Mouse (Mus musculus) liver, embryonic 16.5 days (tissue): ENCODE measurements around the gene Mettl1. TPM values are rescaled to one million over a fixed set of nuclear protein-coding genes. Genes with fewer than 3 reads are reported as not detected.

Experiments
- ATAC-seq: fragments of 200-750 bp; cut with Nextera tagmentation; 2 replicates; pipeline ENCODE4 v1.8.0; 2017; ENCODE audit warnings: low read depth, mild to moderate bottlenecking, moderate number of reproducible peaks, moderate library complexity
- H3K27ac ChIP-seq: fragments of 300-500 bp; sonication (generic); 2 replicates; pipeline ENCODE4 v1.5.1; 2014; ENCODE audit warnings: mild to moderate bottlenecking, low read length
- H3K27me3 ChIP-seq: fragments of 300-500 bp; sonication (generic); 2 replicates; pipeline ENCODE4 v1.6.1; 2014; ENCODE audit warnings: low read depth, low read length, mixed read lengths; ENCODE audit not compliant: control insufficient read depth, insufficient read depth
- H3K36me3 ChIP-seq: fragments of 300-500 bp; sonication (generic); 2 replicates; pipeline ENCODE4 v1.6.1; 2014; ENCODE audit warnings: mild to moderate bottlenecking; ENCODE audit not compliant: control insufficient read depth, insufficient read depth
- H3K4me1 ChIP-seq: fragments of 300-500 bp; sonication (generic); 2 replicates; pipeline ENCODE4 v1.6.1; 2014; ENCODE audit warnings: low read depth, low read length, mixed read lengths; ENCODE audit not compliant: control insufficient read depth
- H3K4me2 ChIP-seq: fragments of 300-500 bp; sonication (generic); 2 replicates; pipeline ENCODE4 v1.6.1; 2014; ENCODE audit warnings: low read depth, low read length, mixed read lengths
- H3K4me3 ChIP-seq: fragments of 300-500 bp; sonication (generic); 2 replicates; pipeline ENCODE4 v1.5.1; 2014; ENCODE audit warnings: low read depth, mild to moderate bottlenecking, low read length
- H3K9ac ChIP-seq: fragments of 300-500 bp; sonication (generic); 2 replicates; pipeline ENCODE4 v1.6.1; 2014; ENCODE audit warnings: low read depth, low read length
- H3K9me3 ChIP-seq: fragments of 300-500 bp; sonication (generic); replicated peaks from 2 replicates; pipeline ENCODE4 v1.6.1; 2016; ENCODE audit warnings: low read length; ENCODE audit not compliant: control insufficient read depth
- WGBS: fragments of 180-500 bp; shearing (Covaris S2); extraction: QIAGEN DNeasy Blood & Tissue Kit; methylation state at CpG from one replicate; pipeline ENCODE4 v1.1.7; 2014; ENCODE audit not compliant: insufficient replicate concordance; 5-methylcytosine and 5-hydroxymethylcytosine counted together
- polyA plus RNA-seq: library from polyadenylated mRNA; unstranded; fragments of >200 nt; fragmentation: Nextera tagmentation; extraction: Ambion mirVana; gene quantifications from 2 replicates; pipeline ENCODE4 v1.2.1, GENCODE M21; 2015

Mettl1 gene
- polyA plus RNA-seq, 1 experiment from 2014 or later, result 13.5 TPM

DNA sequence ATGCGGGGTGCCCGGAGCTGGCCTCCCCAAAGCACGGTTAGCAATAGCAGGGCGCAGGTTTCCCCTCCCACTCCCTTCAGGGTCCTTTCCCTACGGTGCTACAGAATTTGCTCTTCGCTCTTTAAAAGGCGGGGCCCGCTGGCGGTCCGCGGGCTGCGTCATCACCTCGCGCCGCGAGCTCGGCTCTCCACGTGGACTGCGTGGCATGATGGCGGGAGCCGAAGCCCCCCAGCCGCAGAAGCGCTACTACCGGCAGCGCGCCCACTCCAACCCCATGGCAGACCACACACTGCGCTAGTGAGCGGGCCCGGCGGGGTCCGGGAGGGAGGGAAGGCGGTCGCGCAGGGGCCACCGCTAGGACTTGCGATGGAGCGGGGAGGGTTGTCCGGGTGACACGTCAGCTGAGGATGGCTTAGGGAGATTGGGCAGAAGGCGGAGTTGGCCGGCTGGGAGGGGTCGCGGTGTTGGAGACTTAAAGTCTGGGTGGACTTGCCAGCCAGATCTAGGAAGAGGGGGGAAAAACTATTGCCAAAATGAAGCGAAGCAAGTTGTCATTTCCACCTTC lies 642 bp downstream of the Mettl1 start:
- Histone ChIP-seq H3K4me1 (peaks cover 17% of the 10 kb centered on the region), H3K27ac (no peak overlapping the region), H3K27me3 (peaks cover 28% of the 10 kb centered on the region), H3K4me2 (peak overlapping the region; percentile 93), H3K36me3 (no peaks in the 10 kb centered on the region), H3K9me3 (no peaks in the 10 kb centered on the region), H3K4me3 (peak overlapping the region; percentile 81), H3K9ac (peak overlapping the region; percentile 63)
- peak; percentile 82 for ATAC-seq
- WGBS, result under 1% methylated on average over 44 of the region's 44 CpGs

DNA sequence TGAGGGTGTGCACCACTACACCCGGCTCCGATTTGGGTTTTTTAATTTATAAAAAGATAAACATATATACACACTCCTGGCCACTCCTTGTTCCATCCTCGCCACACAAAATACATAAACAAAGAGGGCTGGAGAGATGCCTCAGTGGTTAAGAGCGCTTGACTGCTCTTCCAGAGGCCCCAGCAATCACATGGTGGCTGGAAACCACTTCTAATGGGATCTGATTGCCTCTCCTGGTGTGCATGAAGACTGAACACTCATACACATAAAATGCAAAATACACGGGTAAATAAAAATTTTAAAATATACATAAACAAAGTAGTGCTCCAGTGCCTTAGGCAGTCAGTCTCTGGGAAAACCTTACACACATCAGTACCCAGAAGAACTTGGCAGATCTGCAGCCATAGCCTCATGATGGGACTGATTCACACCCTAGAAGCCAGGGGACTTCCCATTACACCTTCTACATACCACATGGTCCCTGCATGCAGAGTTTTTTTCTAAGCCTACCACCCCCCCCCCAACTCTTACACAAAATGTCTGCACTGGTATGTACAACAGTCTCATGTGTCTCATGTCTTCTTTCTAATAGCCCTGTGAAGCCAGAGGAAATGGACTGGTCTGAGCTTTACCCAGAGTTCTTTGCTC lies 1.4 kb downstream of the Mettl1 start:
- Histone ChIP-seq H3K4me2 (peak overlapping the region; percentile 93), H3K9me3 (no peaks in the 10 kb centered on the region), H3K9ac (peak overlapping the region; percentile 63), H3K4me3 (peak overlapping the region; percentile 81), H3K36me3 (no peaks in the 10 kb centered on the region), H3K4me1 (peaks cover 17% of the 10 kb centered on the region), H3K27ac (peak overlapping the region; percentile 46), H3K27me3 (peaks cover 28% of the 10 kb centered on the region)
- 13% methylated on average over 5 of the region's 5 CpGs for WGBS
- no peak for ATAC-seq

GRCm38 (mm10) chr10:127043187-127043586 lies 2.0 kb downstream of the Mettl1 start:
- no peak overlapping the region for H3K27ac ChIP-seq
- H3K4me3 ChIP-seq, result no peak overlapping the region
- no peak for ATAC-seq
- H3K4me1 ChIP-seq, result peaks cover 17% of the 10 kb centered on the region
- no peaks in the 10 kb centered on the region for H3K9me3 ChIP-seq
- H3K27me3 ChIP-seq, result peaks cover 34% of the 10 kb centered on the region
- no peak overlapping the region for H3K9ac ChIP-seq
- no peaks in the 10 kb centered on the region for H3K36me3 ChIP-seq
- 68% methylated on average over 6 of the region's 6 CpGs for WGBS
- H3K4me2 ChIP-seq, result no peak overlapping the region

GRCm38 (mm10) chr10:127047954-127048353 lies 6.7 kb downstream of the Mettl1 start, which contains the start of gene Cyp27b1:
Cyp27b1 (plus strand) TSS chr10:127048250.
- Histone ChIP-seq H3K27me3 (peaks cover 51% of the 10 kb centered on the region), H3K4me1 (peaks cover under 1% of the 10 kb centered on the region), H3K36me3 (no peaks in the 10 kb centered on the region), H3K9me3 (no peaks in the 10 kb centered on the region), H3K9ac (no peak within 1 kb of the TSS), H3K4me3 (no peak within 1 kb of the TSS), H3K4me2 (peak within 1 kb of the TSS; percentile 1; the same call in 1 of the 2 replicates), H3K27ac (no peak within 1 kb of the TSS)
- WGBS, result 29% methylated on average over 5 of the region's 5 CpGs
- ATAC-seq, result no peak

DNA sequence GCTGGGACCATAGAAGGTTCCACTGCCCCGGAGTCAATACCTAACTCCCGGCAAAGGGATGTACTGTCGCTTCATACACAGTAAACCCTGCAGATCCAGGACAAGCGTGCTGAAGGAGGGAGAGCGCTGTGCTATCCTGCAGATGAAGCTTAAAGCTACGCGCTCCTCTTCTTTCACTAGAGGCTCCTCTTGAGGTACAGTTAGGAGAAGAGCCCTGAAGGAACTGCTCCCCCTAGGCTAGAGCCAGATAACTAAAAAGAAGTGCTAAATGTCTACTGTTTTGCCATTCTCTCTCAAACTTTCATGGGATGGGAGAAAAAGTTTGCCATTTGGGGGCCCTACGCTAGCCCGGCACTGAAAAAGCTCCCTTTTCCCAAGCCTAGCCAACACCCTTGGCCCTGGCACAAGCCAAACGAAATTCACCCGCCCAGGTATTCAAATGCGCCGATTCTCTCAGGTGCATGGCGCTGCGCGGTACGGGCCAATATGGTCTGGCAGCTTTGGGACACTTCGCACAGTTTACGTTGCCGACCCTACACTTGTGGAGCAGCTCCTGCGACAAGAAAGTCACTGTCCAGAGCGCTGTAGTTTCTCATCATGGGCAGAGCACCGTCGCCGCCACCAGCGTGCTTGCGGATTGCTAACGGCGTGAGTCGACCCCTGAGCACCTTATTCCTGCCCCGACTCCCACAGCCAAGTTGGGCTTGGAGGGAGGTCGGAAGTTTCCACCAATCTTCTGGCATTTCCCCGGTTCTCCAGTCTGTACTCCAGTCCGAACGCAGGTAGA lies 7.6 kb downstream of the Mettl1 start:
- Histone ChIP-seq H3K4me2 (peak overlapping the region; percentile 1; the same call in 1 of the 2 replicates), H3K27me3 (peaks cover 54% of the 10 kb centered on the region), H3K9me3 (no peaks in the 10 kb centered on the region), H3K27ac (no peak overlapping the region), H3K4me3 (no peak overlapping the region), H3K36me3 (no peaks in the 10 kb centered on the region), H3K9ac (no peak overlapping the region), H3K4me1 (no peaks in the 10 kb centered on the region)
- 5% methylated on average over 35 of the region's 35 CpGs for WGBS
- ATAC-seq, result no peak

DNA sequence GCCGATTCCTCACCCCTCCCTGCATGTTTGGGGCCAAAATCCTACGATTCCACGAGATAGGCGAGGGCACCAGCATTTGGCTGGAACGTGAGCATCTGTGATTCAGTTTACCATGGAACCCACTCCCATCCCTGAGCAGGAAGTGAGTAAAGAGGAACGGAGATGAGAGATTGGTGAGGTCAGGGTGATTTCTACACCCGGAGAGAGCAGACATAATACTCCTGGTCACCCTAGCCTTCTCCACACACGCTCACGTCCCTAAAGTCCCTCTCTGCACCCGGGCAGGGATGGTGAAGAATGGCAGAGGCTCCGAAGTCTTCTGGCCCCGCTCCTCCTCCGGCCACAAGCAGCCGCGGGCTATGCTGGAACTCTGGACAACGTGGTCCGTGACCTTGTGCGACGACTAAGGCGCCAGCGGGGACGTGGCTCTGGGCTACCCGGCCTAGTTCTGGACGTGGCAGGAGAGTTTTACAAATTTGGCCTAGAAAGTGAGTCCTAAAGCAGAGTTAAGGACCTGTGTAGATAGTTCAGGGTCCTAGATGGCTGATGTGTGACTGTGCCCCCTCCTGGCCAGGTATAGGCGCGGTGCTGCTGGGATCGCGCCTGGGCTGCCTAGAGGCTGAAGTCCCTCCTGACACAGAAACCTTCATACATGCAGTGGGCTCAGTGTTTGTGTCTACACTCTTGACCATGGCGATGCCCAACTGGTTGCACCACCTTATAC lies 8.3 kb downstream of the Mettl1 start:
- H3K9me3 ChIP-seq, result no peaks in the 10 kb centered on the region
- H3K4me3 ChIP-seq, result no peak overlapping the region
- H3K36me3 ChIP-seq, result no peaks in the 10 kb centered on the region
- 2% methylated on average over 29 of the region's 29 CpGs for WGBS
- H3K4me1 ChIP-seq, result no peaks in the 10 kb centered on the region
- no peak overlapping the region for H3K9ac ChIP-seq
- peak; percentile 37; the same call in 1 of the 2 replicates for ATAC-seq
- peaks cover 55% of the 10 kb centered on the region for H3K27me3 ChIP-seq
- no peak overlapping the region for H3K27ac ChIP-seq
- peak overlapping the region; percentile 1; the same call in 1 of the 2 replicates for H3K4me2 ChIP-seq

DNA sequence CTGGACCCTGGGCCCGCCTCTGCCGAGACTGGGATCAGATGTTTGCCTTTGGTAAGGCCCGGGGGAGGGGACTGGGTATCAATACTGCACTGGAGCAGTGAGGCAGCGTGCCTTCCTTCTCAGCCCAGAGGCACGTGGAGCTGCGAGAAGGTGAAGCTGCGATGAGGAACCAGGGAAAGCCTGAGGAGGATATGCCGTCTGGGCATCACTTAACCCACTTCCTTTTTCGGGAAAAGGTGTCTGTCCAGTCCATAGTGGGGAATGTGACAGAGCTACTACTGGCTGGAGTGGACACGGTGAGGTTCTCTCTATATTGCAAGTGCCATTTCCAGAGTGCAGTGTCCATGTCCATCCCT lies 8.9 kb downstream of the Mettl1 start:
- Histone ChIP-seq H3K9ac (no peak overlapping the region), H3K36me3 (no peaks in the 10 kb centered on the region), H3K4me2 (no peak overlapping the region), H3K9me3 (no peaks in the 10 kb centered on the region), H3K27ac (no peak overlapping the region), H3K4me1 (no peaks in the 10 kb centered on the region), H3K4me3 (no peak overlapping the region), H3K27me3 (peaks cover 55% of the 10 kb centered on the region)
- 0 out of 2 replicates have a peak, but pooled peaks have one; percentile 3 for ATAC-seq
- 10% methylated on average over 10 of the region's 10 CpGs for WGBS

- Histone ChIP-seq H3K36me3 (no peaks in the 10 kb centered on the region), H3K4me2 (no peak overlapping the region), H3K4me1 (peaks cover 5% of the 10 kb centered on the region), H3K4me3 (no peak overlapping the region), H3K9me3 (no peaks in the 10 kb centered on the region), H3K27me3 (peaks cover 58% of the 10 kb centered on the region), H3K9ac (no peak overlapping the region), H3K27ac (no peak overlapping the region)
- 45% methylated on average over 4 of the region's 4 CpGs for WGBS
- no peak for ATAC-seq
Measured at GRCm38 (mm10) chr10:127054646-127055045, 13.4 kb downstream of the Mettl1 start.
